ENCODE assay signal across 8 mouse cellular contexts in genomic region chr4:130520482-130520851, GRCm38 (mm10). TPM values are rescaled to one million over a fixed set of nuclear protein-coding genes. Genes with fewer than 3 reads are reported as not detected.
DNase-seq lines count a peak whose midpoint lies in the region; ATAC-seq and TF ChIP-seq lines count a peak whose summit lies in the region.

No protein-coding gene starts in this region.

- peak overlapping the region; percentile 72 for H3K4me2 ChIP-seq in CH12.LX (ENCODE audit: insufficient read depth, low read depth, poor library complexity, severe bottlenecking)
- H3K4me2 ChIP-seq in forebrain, embryonic 15.5 days (replicated peaks) = peak overlapping the region; percentile 69
- H3K4me2 ChIP-seq in liver, embryonic 16.5 days (ENCODE audit: low read depth, low read length) = peak overlapping the region; percentile 78

- WGBS in heart, embryonic 10.5 days = under 1% methylated on average over 9 of the region's 9 CpGs
- 2% methylated on average over 9 of the region's 9 CpGs for WGBS in forebrain, embryonic 15.5 days
- 0% methylated on average over 9 of the region's 9 CpGs for WGBS in liver, embryonic 16.5 days (ENCODE audit: insufficient replicate concordance)

- TF ChIP-seq CTCF in CH12.LX (conservative IDR thresholded peaks at IDR 0.05 in 1 of 2, IDR thresholded peaks at IDR 0.05 in 1 of 2; ENCODE audit: low read depth in 2 of 2, low read length in 2 of 2) = no peak

- peaks cover 9% of the 10 kb centered on the region; the same call in 1 of the 2 replicates for H3K27me3 ChIP-seq in heart, embryonic 10.5 days (ENCODE audit: insufficient read depth, poor library complexity, severe bottlenecking)
- H3K27me3 ChIP-seq in CH12.LX (replicated peaks) = no peaks in the 10 kb centered on the region
- no peaks in the 10 kb centered on the region for H3K27me3 ChIP-seq in forebrain, embryonic 15.5 days
- H3K27me3 ChIP-seq in liver, embryonic 16.5 days (ENCODE audit: control insufficient read depth, insufficient read depth, low read depth, low read length) = peaks cover 9% of the 10 kb centered on the region

- TF ChIP-seq POLR2A in CH12.LX (IDR thresholded peaks at IDR 0.05; ENCODE audit: low read depth, low read length) = peak; percentile 56

- no peak for TF ChIP-seq EP300 in CH12.LX (IDR thresholded peaks at IDR 0.05; ENCODE audit: low read length)

- DNase-seq in heart, embryonic 10.5 days (ENCODE audit: low spot score) = no peak
- DNase-seq in heart, adult 18-20 months = no peak
- DNase-seq in CH12.LX (ENCODE audit: extremely low read depth) = no peak
- no peak for DNase-seq in c-Kit-positive CD71-positive TER-119-positive erythroid progenitor cells, embryonic 14.5 days (ENCODE audit: low spot score)
- DNase-seq in left cerebral cortex, adult 11 months (ENCODE audit: low spot score) = no peak

- no peak for TF ChIP-seq RAD21 in CH12.LX (IDR thresholded peaks at IDR 0.05; ENCODE audit: low read depth, low read length)

- peak overlapping the region; percentile 88 for H3K27ac ChIP-seq in heart, embryonic 10.5 days
- H3K27ac ChIP-seq in CH12.LX (ENCODE audit: insufficient read depth, low read depth) = no peak overlapping the region
- peak overlapping the region; percentile 28 for H3K27ac ChIP-seq in forebrain, embryonic 15.5 days (replicated peaks)
- H3K27ac ChIP-seq in liver, embryonic 16.5 days (ENCODE audit: low read length) = no peak overlapping the region

- H3K79me2 ChIP-seq in CH12.LX (replicated peaks; ENCODE audit: control insufficient read depth, extremely low read depth, insufficient read depth, poor library complexity, severe bottlenecking) = no peaks in the 10 kb centered on the region

- ATAC-seq in forebrain, embryonic 15.5 days (replicated peaks) = no peak
- peak; percentile 28 for ATAC-seq in liver, embryonic 16.5 days (ENCODE audit: low read depth)
- ATAC-seq in inflammation-experienced regulatory T-cells, adult 6 months = no peak

- peak overlapping the region; percentile 4; the same call in 1 of the 2 replicates for H3K9ac ChIP-seq in CH12.LX (ENCODE audit: insufficient read depth, low read depth)
- peak overlapping the region; percentile 81 for H3K9ac ChIP-seq in forebrain, embryonic 15.5 days (replicated peaks)
- H3K9ac ChIP-seq in liver, embryonic 16.5 days (ENCODE audit: low read depth, low read length) = no peak overlapping the region

- peak overlapping the region; percentile 68 for H3K4me3 ChIP-seq in heart, embryonic 10.5 days
- peak overlapping the region; percentile 36 to 58 (median 40) for H3K4me3 ChIP-seq in CH12.LX (replicated peaks in 1 of 3; ENCODE audit: low read depth in 2 of 3, low read length in 2 of 3, poor library complexity in 1 of 3)
- H3K4me3 ChIP-seq in forebrain, embryonic 15.5 days = peak overlapping the region; percentile 58
- peak overlapping the region; percentile 66 for H3K4me3 ChIP-seq in liver, embryonic 16.5 days (ENCODE audit: low read depth, low read length)

- H3K36me3 ChIP-seq in heart, embryonic 10.5 days = no peaks in the 10 kb centered on the region
- no peaks in the 10 kb centered on the region for H3K36me3 ChIP-seq in CH12.LX (replicated peaks in 1 of 2; ENCODE audit: control insufficient read depth in 1 of 2, insufficient read depth in 1 of 2, low read length in 1 of 2)
- no peaks in the 10 kb centered on the region for H3K36me3 ChIP-seq in forebrain, embryonic 15.5 days
- H3K36me3 ChIP-seq in liver, embryonic 16.5 days (ENCODE audit: control insufficient read depth, insufficient read depth) = no peaks in the 10 kb centered on the region

- peaks cover 11% of the 10 kb centered on the region; the same call in 1 of the 2 replicates for H3K4me1 ChIP-seq in heart, embryonic 10.5 days
- peaks cover 0 to 7% of the 10 kb centered on the region in 2 experiments; a peak in 2 of 4 replicates for H3K4me1 ChIP-seq in CH12.LX (ENCODE audit: control insufficient read depth in 1 of 2, insufficient read depth in 2 of 2)
- peaks cover 10% of the 10 kb centered on the region for H3K4me1 ChIP-seq in forebrain, embryonic 15.5 days
- H3K4me1 ChIP-seq in liver, embryonic 16.5 days (ENCODE audit: control insufficient read depth, low read depth, low read length) = peaks cover 12% of the 10 kb centered on the region

- in situ Hi-C loops in CH12.LX (cut with MboI; ENCODE audit: low pct_ligation_motif_present, low pct_unique_long_range_greater_than_20kb, low sequenced_read_pairs) = no loop called here

- dilution Hi-C loops in CH12.LX (cut with MboI; ENCODE audit: extremely low pct_ligation_motif_present, extremely low pct_unique_long_range_greater_than_20kb, low sequenced_read_pairs) = no loop called here

- H3K9me3 ChIP-seq in heart, embryonic 10.5 days = no peaks in the 10 kb centered on the region
- H3K9me3 ChIP-seq in CH12.LX (replicated peaks; ENCODE audit: low read length) = no peaks in the 10 kb centered on the region
- H3K9me3 ChIP-seq in forebrain, embryonic 15.5 days = no peaks in the 10 kb centered on the region
- no peaks in the 10 kb centered on the region for H3K9me3 ChIP-seq in liver, embryonic 16.5 days (replicated peaks; ENCODE audit: control insufficient read depth, low read length)

TF ChIP-seq in CH12.LX, 34 proteins besides CTCF, POLR2A, EP300 and RAD21:
- TF ChIP-seq TBP (conservative IDR thresholded peaks at IDR 0.05; ENCODE audit: low read depth, low read length) (no peak), CHD2 (IDR thresholded peaks at IDR 0.05; ENCODE audit: low read length) (peak; percentile 75; the same call in 1 of the 2 replicates)

RNA-seq across cellular contexts. Expression of gene Nkain1, which starts 53.5 kb away (rescaled TPM):
- 1.0 and 2.7 TPM in 2 replicates for polyA plus RNA-seq in heart, embryonic 10.5 days (2016; fragmentation: Nextera tagmentation; extraction: Ambion mirVana)
- 1 to 10 TPM; 6.6 to 9.9 TPM for total RNA-seq in heart, adult 18-20 months (2021)
- total RNA-seq in CH12.LX (2012; rRNA removed) (18.4 and 19.6 TPM in 2 replicates), CH12.LX (2014; rRNA removed) (3.1 and 5.5 TPM in 2 replicates)
- polyA plus RNA-seq in CH12.LX (2012; ENCODE audit: insufficient read length, low read depth) = 23.1 TPM in 2 replicates
- polyA plus RNA-seq in forebrain, embryonic 15.5 days (2015; fragmentation: Nextera tagmentation; extraction: Ambion mirVana) = 9.3 TPM in 2 replicates
- not detected in 2 replicates for polyA plus RNA-seq in liver, embryonic 16.5 days (2015; fragmentation: Nextera tagmentation; extraction: Ambion mirVana)
- not detected for polyA plus RNA-seq in inflammation-experienced regulatory T-cells, adult 6 months (2017; shearing (Covaris generic))

Comparison
In these comparisons a context has a peak if more than half of its experiments do, and no peak if none do; other contexts are left out.
1. H3K27ac ChIP-seq: peak in heart, embryonic 10.5 days (single experiment) and forebrain, embryonic 15.5 days (single experiment); none in CH12.LX (single experiment) and liver, embryonic 16.5 days (single experiment).
2. Peak in every context shown above with its lines, with median percentiles within 50 percentile points of each other: H3K4me3 ChIP-seq and H3K4me2 ChIP-seq.